Mouse (Mus musculus) ES-Bruce4 (cell line): ENCODE results near the gene Jph2.

Experiments used
- CTCF ChIP-seq: IDR thresholded peaks from one replicate; pipeline ENCODE4 v1.8.1; 2011; ENCODE audit warnings: low read depth, low read length
- EP300 ChIP-seq: IDR thresholded peaks from 2 replicates; pipeline ENCODE4 v1.6.1; 2011; ENCODE audit warnings: low read depth, low read length; ENCODE audit not compliant: insufficient read depth
- POLR2A ChIP-seq: IDR thresholded peaks from one replicate; pipeline ENCODE4 v1.8.1; 2011; ENCODE audit warnings: low read length; ENCODE audit not compliant: insufficient read depth

GRCm38 (mm10) chr2:163362940-163363921 is 34.6 kb downstream of the Jph2 start:
- TF ChIP-seq CTCF (no peak), EP300 (no peak), POLR2A (no peak)
